Mouse (Mus musculus): ENCODE measurements at regions not wholly inside any gene's neighbourhood (a gene's known extent, or its start where the extent isn't known, plus 50 kb on each side); places are given as distances from the start of the nearest gene placed in this dataset.

DNA sequence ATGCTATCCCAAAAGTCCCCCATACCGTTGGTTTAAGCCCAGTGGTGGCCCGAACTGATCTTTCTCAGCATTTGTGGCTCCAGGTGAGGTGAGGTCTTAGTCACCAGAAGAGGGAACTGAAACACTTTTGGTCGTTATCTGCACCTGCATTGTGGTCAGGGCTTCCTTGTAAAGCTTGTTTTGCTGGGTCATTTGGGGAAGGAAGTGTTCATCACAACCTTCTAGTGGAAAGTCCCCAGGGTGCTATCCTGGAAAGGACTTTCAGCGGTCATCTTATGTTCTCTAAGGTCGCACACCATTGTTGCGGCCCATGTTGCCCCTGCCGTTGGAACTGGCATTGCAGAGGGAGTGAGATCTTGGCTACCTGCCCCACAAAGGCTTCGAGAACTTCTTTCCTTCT lies 651.5 kb upstream of the Pcdh9 start:
- Histone ChIP-seq H3K36me3 (ENCODE audit: control insufficient read depth, insufficient read depth, low read length) (no peaks in the 10 kb centered on the region), H3K27ac (ENCODE audit: low read depth, low read length) (no peak overlapping the region), H3K27me3 (ENCODE audit: control insufficient read depth, insufficient read depth, low read length) (no peaks in the 10 kb centered on the region), H3K4me3 (ENCODE audit: low read depth, low read length) (no peak overlapping the region), H3K9ac (ENCODE audit: low read depth, low read length) (no peak overlapping the region), H3K9me3 (ENCODE audit: control insufficient read depth, low read length) (no peaks in the 10 kb centered on the region), H3K4me1 (replicated peaks; ENCODE audit: control insufficient read depth, insufficient read depth, low read length) (no peaks in the 10 kb centered on the region), H3K4me2 (replicated peaks; ENCODE audit: low read depth, low read length) (no peak overlapping the region)
- 86% methylated on average over 8 of the region's 8 CpGs for WGBS
- ATAC-seq (ENCODE audit: low FRiP score) (no peak), DNase-seq (ENCODE audit: low spot score) (no peak)

GRCm38 (mm10) chr14:94525648-94526047 lies 635.2 kb upstream of the Pcdh9 start:
- no peaks in the 10 kb centered on the region for H3K36me3 ChIP-seq (ENCODE audit: control insufficient read depth, insufficient read depth, low read length)
- no peak overlapping the region for H3K4me3 ChIP-seq (ENCODE audit: low read depth, low read length)
- no peak for ATAC-seq (ENCODE audit: low FRiP score)
- no peak for DNase-seq (ENCODE audit: low spot score)
- no peaks in the 10 kb centered on the region for H3K27me3 ChIP-seq (ENCODE audit: control insufficient read depth, insufficient read depth, low read length)
- no peak overlapping the region for H3K27ac ChIP-seq (ENCODE audit: low read depth, low read length)
- WGBS: 83% methylated on average over 1 of the region's 1 CpGs
- H3K9me3 ChIP-seq (ENCODE audit: control insufficient read depth, low read length): no peaks in the 10 kb centered on the region
- no peak overlapping the region for H3K9ac ChIP-seq (ENCODE audit: low read depth, low read length)
- H3K4me1 ChIP-seq (replicated peaks; ENCODE audit: control insufficient read depth, insufficient read depth, low read length): no peaks in the 10 kb centered on the region
- H3K4me2 ChIP-seq (replicated peaks; ENCODE audit: low read depth, low read length): no peak overlapping the region

DNA sequence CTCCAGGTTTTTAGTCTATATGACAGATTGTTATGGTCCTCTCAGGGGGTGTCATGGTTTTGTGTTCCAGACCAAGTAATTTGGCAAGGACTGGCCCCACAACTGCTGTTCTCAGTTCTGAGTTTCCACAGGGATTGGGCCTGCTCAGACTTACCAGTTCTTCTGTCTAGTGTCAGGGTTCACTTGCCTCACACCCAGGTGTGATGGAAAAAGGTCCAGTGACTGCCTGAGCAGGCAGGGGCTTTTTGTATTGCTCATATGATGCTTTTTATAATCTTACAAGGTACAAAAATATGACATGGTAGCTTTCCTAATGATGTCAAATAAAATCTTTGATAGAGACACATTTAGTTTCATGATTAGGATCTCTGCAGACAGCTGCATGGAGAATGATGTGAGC lies 634.8 kb upstream of the Pcdh9 start:
- no peak overlapping the region for H3K4me2 ChIP-seq (replicated peaks; ENCODE audit: low read depth, low read length)
- no peak overlapping the region for H3K9ac ChIP-seq (ENCODE audit: low read depth, low read length)
- H3K4me3 ChIP-seq (ENCODE audit: low read depth, low read length): no peak overlapping the region
- no peaks in the 10 kb centered on the region for H3K9me3 ChIP-seq (ENCODE audit: control insufficient read depth, low read length)
- DNase-seq (ENCODE audit: low spot score): no peak
- H3K4me1 ChIP-seq (replicated peaks; ENCODE audit: control insufficient read depth, insufficient read depth, low read length): no peaks in the 10 kb centered on the region
- no peaks in the 10 kb centered on the region for H3K36me3 ChIP-seq (ENCODE audit: control insufficient read depth, insufficient read depth, low read length)
- no peaks in the 10 kb centered on the region for H3K27me3 ChIP-seq (ENCODE audit: control insufficient read depth, insufficient read depth, low read length)
- no peak for ATAC-seq (ENCODE audit: low FRiP score)
- H3K27ac ChIP-seq (ENCODE audit: low read depth, low read length): no peak overlapping the region

GRCm38 (mm10) chr14:94522007-94522406 lies 631.5 kb upstream of the Pcdh9 start:
- no peak overlapping the region for H3K27ac ChIP-seq (ENCODE audit: low read depth, low read length)
- no peak for ATAC-seq (ENCODE audit: low FRiP score)
- DNase-seq (ENCODE audit: low spot score): no peak
- H3K4me2 ChIP-seq (replicated peaks; ENCODE audit: low read depth, low read length): no peak overlapping the region
- no peaks in the 10 kb centered on the region for H3K36me3 ChIP-seq (ENCODE audit: control insufficient read depth, insufficient read depth, low read length)
- H3K4me3 ChIP-seq (ENCODE audit: low read depth, low read length): no peak overlapping the region
- WGBS: 44% methylated on average over 2 of the region's 2 CpGs
- no peaks in the 10 kb centered on the region for H3K9me3 ChIP-seq (ENCODE audit: control insufficient read depth, low read length)
- H3K4me1 ChIP-seq (replicated peaks; ENCODE audit: control insufficient read depth, insufficient read depth, low read length): no peaks in the 10 kb centered on the region
- no peaks in the 10 kb centered on the region for H3K27me3 ChIP-seq (ENCODE audit: control insufficient read depth, insufficient read depth, low read length)
- H3K9ac ChIP-seq (ENCODE audit: low read depth, low read length): no peak overlapping the region

GRCm38 (mm10) chr14:94491370-94491769 lies 600.9 kb upstream of the Pcdh9 start:
- Histone ChIP-seq H3K9ac (ENCODE audit: low read depth, low read length) (no peak overlapping the region), H3K4me1 (replicated peaks; ENCODE audit: control insufficient read depth, insufficient read depth, low read length) (no peaks in the 10 kb centered on the region), H3K36me3 (ENCODE audit: control insufficient read depth, insufficient read depth, low read length) (no peaks in the 10 kb centered on the region), H3K4me2 (replicated peaks; ENCODE audit: low read depth, low read length) (no peak overlapping the region), H3K4me3 (ENCODE audit: low read depth, low read length) (no peak overlapping the region), H3K27me3 (ENCODE audit: control insufficient read depth, insufficient read depth, low read length) (no peaks in the 10 kb centered on the region), H3K27ac (ENCODE audit: low read depth, low read length) (no peak overlapping the region), H3K9me3 (ENCODE audit: control insufficient read depth, low read length) (no peaks in the 10 kb centered on the region)
- DNase-seq (ENCODE audit: low spot score) (no peak), ATAC-seq (ENCODE audit: low FRiP score) (no peak)

- H3K27me3 ChIP-seq (ENCODE audit: control insufficient read depth, insufficient read depth, low read length): no peaks in the 10 kb centered on the region
- H3K9me3 ChIP-seq (ENCODE audit: control insufficient read depth, low read length): no peaks in the 10 kb centered on the region
- 89% methylated on average over 3 of the region's 3 CpGs for WGBS
- no peaks in the 10 kb centered on the region for H3K36me3 ChIP-seq (ENCODE audit: control insufficient read depth, insufficient read depth, low read length)
- DNase-seq (ENCODE audit: low spot score) (no peak), ATAC-seq (ENCODE audit: low FRiP score) (no peak)
- no peaks in the 10 kb centered on the region for H3K4me1 ChIP-seq (replicated peaks; ENCODE audit: control insufficient read depth, insufficient read depth, low read length)
- no peak overlapping the region for H3K4me3 ChIP-seq (ENCODE audit: low read depth, low read length)
- H3K9ac ChIP-seq (ENCODE audit: low read depth, low read length): no peak overlapping the region
- no peak overlapping the region for H3K4me2 ChIP-seq (replicated peaks; ENCODE audit: low read depth, low read length)
- no peak overlapping the region for H3K27ac ChIP-seq (ENCODE audit: low read depth, low read length)
These were observed 585.4 kb upstream of the Pcdh9 start for GRCm38 (mm10) chr14:94475887-94476286.

DNA sequence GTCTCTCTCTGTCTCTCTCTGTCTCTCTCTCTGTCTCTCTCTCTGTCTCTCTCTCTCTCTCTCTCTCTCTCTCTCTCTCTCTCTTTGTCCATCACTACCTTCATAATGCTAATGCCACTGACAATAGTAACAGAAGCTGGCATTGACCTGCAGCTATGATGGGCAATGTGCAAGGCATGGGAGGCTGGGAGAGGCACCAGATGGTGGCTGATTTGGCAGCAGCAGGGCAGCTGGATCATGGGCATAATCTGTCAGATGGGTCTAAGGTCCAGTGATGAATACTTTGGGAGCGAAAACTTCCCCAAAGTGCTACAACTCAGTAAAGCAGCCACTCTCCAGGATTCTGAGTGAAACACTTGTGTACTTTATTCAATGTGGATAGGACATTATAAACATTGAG lies 582.7 kb upstream of the Pcdh9 start:
- Histone ChIP-seq H3K4me1 (replicated peaks; ENCODE audit: control insufficient read depth, insufficient read depth, low read length) (no peaks in the 10 kb centered on the region), H3K4me2 (replicated peaks; ENCODE audit: low read depth, low read length) (no peak overlapping the region), H3K36me3 (ENCODE audit: control insufficient read depth, insufficient read depth, low read length) (no peaks in the 10 kb centered on the region), H3K9ac (ENCODE audit: low read depth, low read length) (no peak overlapping the region), H3K27me3 (ENCODE audit: control insufficient read depth, insufficient read depth, low read length) (no peaks in the 10 kb centered on the region), H3K4me3 (ENCODE audit: low read depth, low read length) (no peak overlapping the region), H3K9me3 (ENCODE audit: control insufficient read depth, low read length) (no peaks in the 10 kb centered on the region), H3K27ac (ENCODE audit: low read depth, low read length) (no peak overlapping the region)
- WGBS: 88% methylated on average over 1 of the region's 1 CpGs
- DNase-seq (ENCODE audit: low spot score): no peak
- no peak for ATAC-seq (ENCODE audit: low FRiP score)

- Histone ChIP-seq H3K27ac (ENCODE audit: low read depth, low read length) (no peak overlapping the region), H3K4me2 (replicated peaks; ENCODE audit: low read depth, low read length) (no peak overlapping the region), H3K4me1 (replicated peaks; ENCODE audit: control insufficient read depth, insufficient read depth, low read length) (no peaks in the 10 kb centered on the region), H3K27me3 (ENCODE audit: control insufficient read depth, insufficient read depth, low read length) (no peaks in the 10 kb centered on the region), H3K4me3 (ENCODE audit: low read depth, low read length) (no peak overlapping the region), H3K9me3 (ENCODE audit: control insufficient read depth, low read length) (no peaks in the 10 kb centered on the region), H3K9ac (ENCODE audit: low read depth, low read length) (no peak overlapping the region), H3K36me3 (ENCODE audit: control insufficient read depth, insufficient read depth, low read length) (no peaks in the 10 kb centered on the region)
- ATAC-seq (ENCODE audit: low FRiP score) (no peak), DNase-seq (ENCODE audit: low spot score) (no peak)
- 86% methylated on average over 1 of the region's 1 CpGs for WGBS
These were observed 555.5 kb upstream of the Pcdh9 start for GRCm38 (mm10) chr14:94445952-94446351.

DNA sequence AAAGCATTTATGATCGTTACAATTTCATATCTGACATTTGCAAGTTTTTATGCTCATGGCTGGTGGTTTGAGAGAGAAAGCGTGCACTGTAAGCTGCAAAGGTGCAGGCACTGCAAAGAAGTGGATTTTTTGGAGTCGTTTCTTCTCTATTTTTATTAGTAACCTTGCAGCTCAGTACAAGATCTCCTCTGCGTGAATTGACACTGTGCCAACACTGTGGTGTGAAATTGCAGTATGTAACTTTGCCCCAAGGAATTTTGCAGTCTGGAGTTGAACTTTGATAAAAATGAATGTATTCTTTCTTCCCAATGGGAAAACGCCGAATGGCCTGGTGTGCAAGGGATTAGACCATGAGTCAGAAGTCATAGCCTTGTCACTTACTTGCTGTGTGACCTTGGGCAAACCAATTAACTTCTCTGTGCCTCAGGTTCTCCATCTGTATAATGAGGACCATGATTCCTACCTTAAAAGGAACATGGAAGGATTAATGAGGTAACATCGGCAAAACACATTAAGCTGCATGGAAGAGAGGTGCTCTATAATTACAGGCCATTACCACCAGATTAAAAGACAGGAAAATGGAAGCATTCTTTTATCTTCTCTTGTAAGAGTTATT lies 543.0 kb upstream of the Pcdh9 start:
- 75% methylated on average over 7 of the region's 7 CpGs for WGBS
- Histone ChIP-seq H3K9me3 (ENCODE audit: control insufficient read depth, low read length) (no peaks in the 10 kb centered on the region), H3K36me3 (ENCODE audit: control insufficient read depth, insufficient read depth, low read length) (no peaks in the 10 kb centered on the region), H3K4me1 (replicated peaks; ENCODE audit: control insufficient read depth, insufficient read depth, low read length) (no peaks in the 10 kb centered on the region), H3K9ac (ENCODE audit: low read depth, low read length) (no peak overlapping the region), H3K27ac (ENCODE audit: low read depth, low read length) (no peak overlapping the region), H3K27me3 (ENCODE audit: control insufficient read depth, insufficient read depth, low read length) (no peaks in the 10 kb centered on the region), H3K4me2 (replicated peaks; ENCODE audit: low read depth, low read length) (no peak overlapping the region), H3K4me3 (ENCODE audit: low read depth, low read length) (no peak overlapping the region)
- DNase-seq (ENCODE audit: low spot score) (peak; percentile 4), ATAC-seq (ENCODE audit: low FRiP score) (no peak)

All from hindbrain, embryonic 11.5 days (tissue).